Mouse (Mus musculus) lung, postnatal 14 days (tissue): ENCODE measurements around the gene Olfr56.
"Not testable (repeated sequence)": the region's sequence is repeated elsewhere in the genome, so short reads cannot be mapped to it uniquely, and the experiment has no call there.

Experiments used
- DNase-seq: peaks from one replicate; pipeline ENCODE4 v3.0.0; 2021

Gene Olfr56

DNA sequence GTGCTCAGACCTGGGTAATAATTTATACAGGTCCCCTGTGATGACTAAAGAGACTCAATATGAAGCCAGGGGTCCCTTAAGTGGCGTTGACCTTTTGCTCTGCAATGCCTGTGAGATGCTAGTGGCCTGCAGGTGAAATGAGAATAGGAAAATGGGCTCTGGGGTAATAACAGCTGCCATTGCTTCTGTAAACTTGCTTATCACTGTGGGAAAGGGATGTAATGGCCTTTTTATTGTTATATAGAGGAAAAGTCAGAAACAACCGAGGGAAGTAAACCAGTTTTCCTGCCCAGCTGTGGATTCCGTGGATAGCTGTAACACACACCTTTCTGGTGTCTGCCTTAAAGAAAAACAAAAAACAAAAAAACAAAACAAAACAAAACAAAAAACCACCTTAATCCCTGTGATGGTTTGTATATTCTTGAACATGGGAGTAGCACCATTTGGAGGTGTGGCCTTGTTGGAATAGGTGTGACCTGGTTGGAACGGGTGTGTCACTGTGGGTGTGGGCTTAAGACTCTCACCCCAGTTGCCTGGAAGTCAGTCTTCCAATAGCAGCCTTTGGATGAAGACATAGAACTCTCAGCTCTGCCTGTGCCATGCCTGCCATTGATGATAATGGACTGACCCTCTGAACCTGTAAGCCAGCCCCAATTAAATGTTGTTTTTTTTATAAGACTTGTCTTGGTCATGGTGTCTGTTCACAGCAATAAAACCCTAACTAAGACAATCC is 197.5 kb downstream of the Olfr56 start:
- not testable (repeated sequence) for DNase-seq

DNA sequence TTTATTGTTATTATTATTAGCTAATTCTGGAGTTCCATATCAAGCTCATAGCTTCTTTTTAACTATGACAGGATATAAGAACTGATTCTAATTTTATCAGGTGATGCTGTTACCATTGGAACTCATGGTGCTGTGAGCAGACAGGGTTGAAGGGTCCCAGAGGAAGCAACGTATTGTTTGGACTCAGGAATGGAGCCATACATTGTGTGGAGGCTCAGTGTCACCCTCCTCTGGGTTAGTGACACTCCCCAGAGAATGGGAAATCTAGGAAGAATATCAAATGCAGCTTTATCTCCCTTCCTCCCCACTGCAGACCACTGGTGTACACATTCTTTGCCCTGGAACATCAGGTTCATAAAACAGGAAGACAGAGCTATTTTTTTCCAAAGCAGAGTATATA is 204.5 kb downstream of the Olfr56 start:
- DNase-seq, result no peak
